Mouse (Mus musculus) cortical plate, adult 2 months (tissue): ENCODE results near the gene Med6.

ENCODE experiments used
- CTCF ChIP-seq: fragments of 200-500 bp; IDR thresholded peaks from 2 replicates; pipeline ENCODE4 v1.5.1; 2011; ENCODE audit warnings: mild to moderate bottlenecking, control low read depth, low read length; ENCODE audit not compliant: insufficient read depth; ENCODE audit errors: extremely low read depth
- POLR2A ChIP-seq: fragments of 200-500 bp; IDR thresholded peaks from 2 replicates; pipeline ENCODE4 v1.6.1; 2011; ENCODE audit warnings: mild to moderate bottlenecking, low read length, control low read depth; ENCODE audit not compliant: insufficient read depth; ENCODE audit errors: extremely low read depth

DNA sequence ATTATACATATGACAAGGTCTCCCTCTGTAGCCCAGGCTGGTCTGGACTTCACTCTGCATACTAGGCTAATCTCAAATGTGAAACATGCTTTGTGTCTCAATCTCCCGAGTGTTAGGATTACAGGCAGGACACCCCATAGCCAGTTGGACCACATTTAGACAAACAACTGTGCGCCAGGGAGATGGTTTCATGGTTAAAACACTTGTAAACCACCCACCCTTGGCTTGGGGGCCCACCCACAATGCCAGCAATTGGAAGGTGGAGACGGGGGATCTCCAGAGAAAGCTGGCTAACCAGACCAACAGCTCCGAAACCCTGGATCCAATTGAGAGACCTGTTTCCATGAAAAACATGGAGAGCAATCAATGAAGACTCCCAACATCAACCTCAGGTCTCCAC lies 33.3 kb upstream of the Med6 start:
- TF ChIP-seq CTCF (no peak), POLR2A (no peak)
